Mouse (Mus musculus) intestine, embryonic 16.5 days (tissue): ENCODE measurements around the gene BC028528. TPM values are rescaled to one million over a fixed set of nuclear protein-coding genes. Genes with fewer than 3 reads are reported as not detected.

Experiments used
- ATAC-seq: fragments of 200-750 bp; cut with Nextera tagmentation; 2 replicates; pipeline ENCODE4 v1.8.0; 2017; ENCODE audit warnings: moderate TSS enrichment, moderate library complexity
- H3K27ac ChIP-seq: fragments of 300-500 bp; sonication (generic); 2 replicates; pipeline ENCODE4 v1.5.1; 2014; ENCODE audit warnings: mild to moderate bottlenecking, low read length
- H3K27me3 ChIP-seq: fragments of 300-500 bp; sonication (generic); replicated peaks from 2 replicates; pipeline ENCODE4 v1.6.1; 2014; ENCODE audit warnings: low read length, control low read depth, mixed read lengths; ENCODE audit not compliant: control insufficient read depth, insufficient read depth
- H3K36me3 ChIP-seq: fragments of 300-500 bp; sonication (generic); 2 replicates; pipeline ENCODE4 v1.6.1; 2014; ENCODE audit warnings: low read length, control low read depth; ENCODE audit not compliant: control insufficient read depth, insufficient read depth
- H3K4me1 ChIP-seq: fragments of 300-500 bp; sonication (generic); 2 replicates; pipeline ENCODE4 v1.6.1; 2014; ENCODE audit warnings: low read length, control low read depth, mixed read lengths; ENCODE audit not compliant: control insufficient read depth, insufficient read depth
- H3K4me2 ChIP-seq: fragments of 300-500 bp; sonication (generic); 2 replicates; pipeline ENCODE4 v1.6.1; 2014; ENCODE audit warnings: low read depth, low read length, control low read depth
- H3K4me3 ChIP-seq: fragments of 300-500 bp; sonication (generic); 2 replicates; pipeline ENCODE4 v1.5.1; 2014; ENCODE audit warnings: mild to moderate bottlenecking, low read length
- H3K9ac ChIP-seq: fragments of 300-500 bp; sonication (generic); 2 replicates; pipeline ENCODE4 v1.6.1; 2014; ENCODE audit warnings: low read depth, low read length
- H3K9me3 ChIP-seq: fragments of 300-500 bp; sonication (generic); 2 replicates; pipeline ENCODE4 v1.6.1; 2016; ENCODE audit warnings: low read length, control low read depth; ENCODE audit not compliant: control insufficient read depth
- WGBS: fragments of 180-500 bp; shearing (Covaris S2); extraction: QIAGEN DNeasy Blood & Tissue Kit; methylation state at CpG from one replicate; pipeline ENCODE4 v1.1.7; 2014; 5-methylcytosine and 5-hydroxymethylcytosine counted together
- polyA plus RNA-seq: library from polyadenylated mRNA; unstranded; fragments of >200 nt; fragmentation: Nextera tagmentation; extraction: Ambion mirVana; gene quantifications from 2 replicates; pipeline ENCODE4 v1.2.1, GENCODE M21; 2015

BC028528 gene
- polyA plus RNA-seq, 1 experiment from 2014 or later = 19.8 TPM

DNA sequence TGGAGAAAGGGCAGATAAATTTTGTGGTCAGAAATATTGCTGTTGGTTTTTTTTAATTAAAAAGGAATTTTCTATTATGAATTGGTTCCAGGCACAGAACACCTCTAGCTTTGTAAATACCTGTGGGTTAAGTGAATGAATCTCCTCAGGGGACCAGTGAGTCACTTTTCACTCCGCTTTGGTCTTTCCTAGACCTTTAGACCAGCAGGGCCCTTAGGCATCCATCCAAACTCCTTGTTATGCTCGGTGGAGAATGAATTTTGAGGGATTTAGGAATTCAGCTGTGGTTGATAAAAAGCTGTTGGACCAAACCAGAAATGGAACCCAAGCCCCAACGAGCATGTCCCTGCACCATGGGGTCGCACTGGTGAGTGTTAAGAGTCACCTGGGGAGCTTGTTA is 15.8 kb upstream of the BC028528 start:
- Histone ChIP-seq H3K27ac (no peak overlapping the region), H3K4me2 (no peak overlapping the region), H3K9me3 (no peaks in the 10 kb centered on the region), H3K9ac (no peak overlapping the region), H3K36me3 (no peaks in the 10 kb centered on the region), H3K4me3 (no peak overlapping the region), H3K4me1 (peaks cover 19% of the 10 kb centered on the region), H3K27me3 (no peaks in the 10 kb centered on the region)
- WGBS = 51% methylated on average over 4 of the region's 4 CpGs
- no peak for ATAC-seq

DNA sequence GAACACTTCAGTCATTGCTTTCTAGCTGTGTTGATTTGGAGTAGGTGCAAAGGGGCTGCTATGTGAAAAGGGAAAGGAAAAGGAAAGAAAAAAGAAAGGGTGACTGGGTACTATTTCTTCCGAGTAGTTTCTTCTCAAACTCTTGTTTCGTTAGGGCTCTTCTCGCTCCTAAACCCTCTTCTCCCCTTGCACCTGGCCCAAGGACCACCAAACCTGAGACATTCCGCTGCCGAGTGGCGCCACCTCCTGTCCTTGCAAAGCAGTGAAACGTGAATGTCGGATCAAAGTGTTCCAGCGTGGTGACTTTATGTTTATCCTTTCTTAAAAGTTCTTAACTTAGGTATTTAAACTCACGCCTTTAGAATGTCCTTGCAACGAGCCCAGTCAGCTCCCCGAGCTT is 15.1 kb upstream of the BC028528 start:
- ATAC-seq = no peak
- Histone ChIP-seq H3K4me2 (peak overlapping the region; percentile 62), H3K27ac (no peak overlapping the region), H3K27me3 (no peaks in the 10 kb centered on the region), H3K4me1 (peaks cover 19% of the 10 kb centered on the region), H3K9ac (no peak overlapping the region), H3K36me3 (no peaks in the 10 kb centered on the region), H3K4me3 (peak overlapping the region; percentile 34), H3K9me3 (no peaks in the 10 kb centered on the region)
- WGBS = under 1% methylated on average over 12 of the region's 12 CpGs

DNA sequence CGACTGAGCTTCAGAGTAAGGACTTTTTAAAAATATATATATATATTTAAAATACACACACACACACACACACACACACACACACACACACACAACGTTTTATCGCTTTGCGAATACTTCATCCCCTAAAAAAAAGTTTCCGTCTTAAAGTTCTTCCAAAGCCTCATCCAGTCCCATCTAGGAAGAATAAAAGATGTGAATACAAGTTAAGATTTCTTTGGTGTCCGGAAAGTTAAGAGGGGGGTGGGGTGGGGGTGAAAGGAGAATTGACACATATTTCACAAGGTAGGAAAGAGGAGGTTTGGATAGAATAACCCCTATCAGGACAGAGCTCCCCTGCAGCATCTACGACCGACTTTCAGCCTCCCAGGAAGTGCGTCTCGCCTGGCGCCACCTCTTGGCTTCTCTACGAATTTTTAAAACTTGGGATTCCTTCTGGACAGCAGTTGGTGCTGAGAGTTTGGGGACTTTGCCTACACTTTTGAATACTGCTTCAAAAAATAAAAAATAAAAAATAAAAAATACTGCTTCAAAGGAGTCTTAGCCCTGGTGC is 14.2 kb upstream of the BC028528 start:
- peak; percentile 41; the same call in 1 of the 2 replicates for ATAC-seq
- under 1% methylated on average over 12 of the region's 12 CpGs for WGBS

GRCm38 (mm10) chr3:95905146-95905939 is 13.5 kb upstream of the BC028528 start:
- Histone ChIP-seq H3K9me3 (no peaks in the 10 kb centered on the region), H3K4me1 (peaks cover 19% of the 10 kb centered on the region), H3K36me3 (no peaks in the 10 kb centered on the region), H3K9ac (peak overlapping the region; percentile 51), H3K4me3 (peak overlapping the region; percentile 29), H3K27me3 (no peaks in the 10 kb centered on the region), H3K27ac (no peak overlapping the region), H3K4me2 (peak overlapping the region; percentile 61)
- WGBS = 2% methylated on average over 18 of the region's 18 CpGs
- peak; percentile 49 for ATAC-seq

More for the DNA sequence above, 14.2 kb upstream of the BC028528 start:
- Histone ChIP-seq H3K27ac (no peak overlapping the region), H3K36me3 (no peaks in the 10 kb centered on the region), H3K4me1 (peaks cover 19% of the 10 kb centered on the region), H3K4me3 (peak overlapping the region; percentile 34), H3K27me3 (no peaks in the 10 kb centered on the region), H3K9me3 (no peaks in the 10 kb centered on the region), H3K9ac (no peak overlapping the region), H3K4me2 (peak overlapping the region; percentile 62)

GRCm38 (mm10) chr3:95904568-95904967 is 12.8 kb upstream of the BC028528 start, which contains the start of gene Car14:
Car14 (minus strand) TSS chr3:95904691.
- WGBS = 3% methylated on average over 15 of the region's 15 CpGs
- peak within 1 kb of the TSS; percentile 61 for H3K4me2 ChIP-seq
- H3K9me3 ChIP-seq = no peaks in the 10 kb centered on the region
- H3K27me3 ChIP-seq = no peaks in the 10 kb centered on the region
- H3K4me1 ChIP-seq = peaks cover 19% of the 10 kb centered on the region
- ATAC-seq = peak; percentile 27; the same call in 1 of the 2 replicates
- H3K9ac ChIP-seq = peak within 1 kb of the TSS; percentile 51
- H3K36me3 ChIP-seq = no peaks in the 10 kb centered on the region
- H3K27ac ChIP-seq = no peak within 1 kb of the TSS
- H3K4me3 ChIP-seq = peak within 1 kb of the TSS; percentile 29

- Histone ChIP-seq H3K9ac (no peak overlapping the region), H3K4me1 (peaks cover 19% of the 10 kb centered on the region)
- no peak for ATAC-seq
These were observed 12.1 kb upstream of the BC028528 start for GRCm38 (mm10) chr3:95903753-95904502.

GRCm38 (mm10) chr3:95902643-95903042 is 10.8 kb upstream of the BC028528 start:
- H3K27ac ChIP-seq = no peak overlapping the region
- H3K4me3 ChIP-seq = no peak overlapping the region
- H3K4me2 ChIP-seq = no peak overlapping the region
- H3K36me3 ChIP-seq = no peaks in the 10 kb centered on the region
- peaks cover 19% of the 10 kb centered on the region for H3K4me1 ChIP-seq
- H3K9ac ChIP-seq = no peak overlapping the region
- ATAC-seq = no peak
- H3K27me3 ChIP-seq = no peaks in the 10 kb centered on the region
- 35% methylated on average over 6 of the region's 6 CpGs for WGBS
- H3K9me3 ChIP-seq = no peaks in the 10 kb centered on the region

More at GRCm38 (mm10) chr3:95903753-95904502, 12.1 kb upstream of the BC028528 start:
- Histone ChIP-seq H3K4me3 (peak overlapping the region; percentile 29; the same call in 1 of the 2 replicates), H3K36me3 (no peaks in the 10 kb centered on the region), H3K27me3 (no peaks in the 10 kb centered on the region), H3K9me3 (no peaks in the 10 kb centered on the region), H3K27ac (no peak overlapping the region), H3K4me2 (peak overlapping the region; percentile 61; the same call in 1 of the 2 replicates)
- 13% methylated on average over 15 of the region's 15 CpGs for WGBS

GRCm38 (mm10) chr3:95902373-95902625 is 10.5 kb upstream of the BC028528 start:
- ATAC-seq = no peak
- H3K9me3 ChIP-seq = no peaks in the 10 kb centered on the region
- no peak overlapping the region for H3K4me2 ChIP-seq
- H3K9ac ChIP-seq = no peak overlapping the region
- no peak overlapping the region for H3K4me3 ChIP-seq
- no peaks in the 10 kb centered on the region for H3K36me3 ChIP-seq
- no peak overlapping the region for H3K27ac ChIP-seq
- H3K27me3 ChIP-seq = no peaks in the 10 kb centered on the region
- H3K4me1 ChIP-seq = peaks cover 19% of the 10 kb centered on the region

DNA sequence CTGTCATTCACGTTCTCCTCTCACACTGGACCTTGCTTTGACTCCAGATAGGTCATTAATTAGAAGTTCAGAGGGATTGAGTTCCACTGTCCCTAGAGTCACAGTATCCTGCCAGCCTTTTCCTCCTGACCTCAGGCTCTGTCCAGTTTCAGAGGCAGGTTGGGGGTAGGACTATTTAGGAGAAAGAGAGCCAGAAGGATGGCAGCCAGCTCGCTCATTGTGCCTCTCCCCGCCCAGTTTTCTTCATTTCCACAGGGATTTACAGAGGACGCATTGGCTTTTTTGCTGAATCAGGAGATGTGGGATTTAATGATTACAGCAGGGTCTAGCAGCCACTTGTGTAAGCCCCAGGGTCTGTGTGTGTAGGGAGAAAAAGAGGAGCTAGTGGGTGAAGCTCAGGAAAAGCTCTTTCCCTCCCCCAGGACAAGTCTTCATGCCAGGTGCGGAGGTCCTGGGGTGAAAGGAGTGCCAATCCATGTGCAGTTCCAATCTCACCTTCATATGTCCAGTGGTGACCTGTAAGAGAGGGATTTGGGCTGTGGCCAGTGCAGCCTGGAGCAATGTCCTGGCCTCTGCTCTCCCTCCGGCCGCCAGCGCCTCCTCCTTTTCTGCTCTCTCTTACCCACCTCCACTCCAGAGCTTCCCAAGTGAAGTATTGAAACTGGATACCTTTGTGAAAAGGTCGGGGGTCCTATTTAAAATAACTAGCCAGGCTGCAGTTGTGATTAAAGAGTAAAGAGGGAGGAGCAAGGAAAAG is 10.0 kb upstream of the BC028528 start:
- Histone ChIP-seq H3K27me3 (no peaks in the 10 kb centered on the region), H3K36me3 (no peaks in the 10 kb centered on the region), H3K9me3 (no peaks in the 10 kb centered on the region), H3K4me2 (no peak overlapping the region), H3K9ac (no peak overlapping the region), H3K27ac (no peak overlapping the region), H3K4me3 (no peak overlapping the region), H3K4me1 (peaks cover 16% of the 10 kb centered on the region)
- WGBS = 69% methylated on average over 9 of the region's 9 CpGs
- no peak for ATAC-seq
